Mouse (Mus musculus) cerebellum, adult 9-11 months (tissue): ENCODE results near the gene Nudt19.
"Not testable (repeated sequence)": the region's sequence is repeated elsewhere in the genome, so short reads cannot be mapped to it uniquely, and the experiment has no call there.

Experiments
- DNase-seq: peaks from one replicate; pipeline ENCODE4 v3.0.0; 2022

Gene Nudt19

GRCm38 (mm10) chr7:35564067-35564865, 8.2 kb upstream of the Nudt19 start:
- no peak for DNase-seq

GRCm38 (mm10) chr7:35563071-35563470, 7.0 kb upstream of the Nudt19 start:
- DNase-seq, result no peak

GRCm38 (mm10) chr7:35559838-35560237, 3.7 kb upstream of the Nudt19 start:
- no peak for DNase-seq

GRCm38 (mm10) chr7:35558681-35559080, 2.6 kb upstream of the Nudt19 start:
- no peak for DNase-seq

GRCm38 (mm10) chr7:35557577-35557976, 1.5 kb upstream of the Nudt19 start:
- DNase-seq, result no peak

GRCm38 (mm10) chr7:35556905-35557304, 801 bp upstream of the Nudt19 start:
- no peak for DNase-seq

- DNase-seq, result peak; percentile 89
These were observed 590 bp downstream of the Nudt19 start for GRCm38 (mm10) chr7:35555224-35556204.

- DNase-seq, result peak; percentile 53
These were observed 1.4 kb downstream of the Nudt19 start for GRCm38 (mm10) chr7:35554605-35555175.

GRCm38 (mm10) chr7:35553751-35554604, 2.1 kb downstream of the Nudt19 start:
- peak; percentile 49 for DNase-seq

- peak; percentile 43 for DNase-seq
These were observed 10.2 kb downstream of the Nudt19 start for GRCm38 (mm10) chr7:35545881-35546280.

GRCm38 (mm10) chr7:35537562-35537961, 18.5 kb downstream of the Nudt19 start, which contains the start of gene Tdrd12:
TSS of gene Tdrd12 (minus strand) at chr7:35537745.
- no peak for DNase-seq

GRCm38 (mm10) chr7:35535750-35536512, 20.2 kb downstream of the Nudt19 start:
- no peak for DNase-seq

- not testable (repeated sequence) for DNase-seq
These were observed 25.6 kb downstream of the Nudt19 start for GRCm38 (mm10) chr7:35530544-35530943.

GRCm38 (mm10) chr7:35530026-35530425, 26.1 kb downstream of the Nudt19 start:
- DNase-seq, result no peak

- DNase-seq, result no peak
These were observed 29.3 kb downstream of the Nudt19 start for GRCm38 (mm10) chr7:35526795-35527194.

- DNase-seq, result no peak
These were observed 54.1 kb downstream of the Nudt19 start for GRCm38 (mm10) chr7:35501995-35502394.

- DNase-seq, result no peak
These were observed 58.6 kb downstream of the Nudt19 start for GRCm38 (mm10) chr7:35497516-35497915.
